Mouse (Mus musculus): ENCODE data around the gene 4933425L06Rik. TPM values are rescaled to one million over a fixed set of nuclear protein-coding genes. Genes with fewer than 3 reads are reported as not detected.
A peak's percentile ranks its signal among the peaks of the same experiment; 100 is the strongest.

4933425L06Rik gene
- not detected in 2 replicates for polyA plus RNA-seq (2015; fragmentation: Nextera tagmentation; extraction: Ambion mirVana)

DNA sequence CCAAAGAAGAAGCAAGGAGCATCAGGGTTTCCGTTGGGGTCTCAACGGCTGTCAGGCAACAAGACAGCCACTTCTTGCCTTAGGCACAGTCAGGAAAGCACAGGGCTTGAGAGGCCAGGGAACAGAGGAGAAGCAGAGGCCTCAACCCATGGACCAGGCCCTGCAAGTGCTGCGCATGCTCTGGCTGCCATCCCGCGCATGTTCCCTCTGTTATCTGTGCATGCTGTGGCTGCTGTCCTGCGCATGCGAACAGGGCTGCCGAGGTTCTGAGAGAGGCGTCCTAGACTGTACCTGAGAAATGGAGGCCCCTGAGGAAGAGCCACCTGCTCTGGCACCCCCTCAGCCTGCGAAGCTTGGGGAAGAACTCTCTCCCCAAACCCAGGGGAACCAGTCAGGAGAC, at the start of gene 4933425L06Rik:
TSS of gene 4933425L06Rik (plus strand) at position 261 of the 400 bp plus-strand sequence.
- 77% methylated on average over 10 of the region's 10 CpGs for WGBS
- H3K27ac ChIP-seq: no peak within 1 kb of the TSS
- no peaks in the 10 kb centered on the region for H3K4me1 ChIP-seq (replicated peaks)
- H3K4me2 ChIP-seq: no peak within 1 kb of the TSS
- no peaks in the 10 kb centered on the region for H3K36me3 ChIP-seq
- no peak within 1 kb of the TSS for H3K9ac ChIP-seq
- H3K9me3 ChIP-seq (replicated peaks): no peaks in the 10 kb centered on the region
- no peak for ATAC-seq (replicated peaks; ENCODE audit: insufficient number of reproducible peaks, insufficient read depth, low FRiP score, low read depth)
- no peaks in the 10 kb centered on the region for H3K27me3 ChIP-seq
- no peak within 1 kb of the TSS for H3K4me3 ChIP-seq

DNA sequence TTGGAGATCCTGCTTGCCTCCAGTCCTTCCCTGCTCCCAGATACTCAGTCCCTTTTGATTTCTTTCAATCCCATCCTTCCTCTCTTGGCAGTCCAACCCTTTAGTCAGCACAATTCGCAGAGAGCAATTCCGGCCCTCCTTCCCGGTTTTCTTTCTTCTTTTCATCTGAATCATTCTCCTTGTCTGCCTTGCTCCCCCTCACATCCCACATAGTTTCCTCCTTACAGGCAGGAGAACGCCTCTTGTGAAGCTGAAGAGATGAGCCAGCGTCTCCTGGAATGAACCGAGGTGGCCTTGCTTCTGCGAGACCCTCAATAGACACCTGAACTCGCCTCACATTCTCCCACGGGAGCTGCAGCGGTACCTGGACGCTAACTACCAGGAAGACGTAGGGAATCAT, 44.1 kb upstream of the 4933425L06Rik start:
- WGBS: 79% methylated on average over 12 of the region's 12 CpGs
- Histone ChIP-seq H3K36me3 (no peaks in the 10 kb centered on the region), H3K4me3 (no peak overlapping the region), H3K9ac (no peak overlapping the region), H3K27me3 (no peaks in the 10 kb centered on the region), H3K9me3 (replicated peaks) (no peaks in the 10 kb centered on the region), H3K4me2 (no peak overlapping the region), H3K4me1 (replicated peaks) (no peaks in the 10 kb centered on the region), H3K27ac (no peak overlapping the region)
- ATAC-seq (replicated peaks; ENCODE audit: insufficient number of reproducible peaks, insufficient read depth, low FRiP score, low read depth): no peak

DNA sequence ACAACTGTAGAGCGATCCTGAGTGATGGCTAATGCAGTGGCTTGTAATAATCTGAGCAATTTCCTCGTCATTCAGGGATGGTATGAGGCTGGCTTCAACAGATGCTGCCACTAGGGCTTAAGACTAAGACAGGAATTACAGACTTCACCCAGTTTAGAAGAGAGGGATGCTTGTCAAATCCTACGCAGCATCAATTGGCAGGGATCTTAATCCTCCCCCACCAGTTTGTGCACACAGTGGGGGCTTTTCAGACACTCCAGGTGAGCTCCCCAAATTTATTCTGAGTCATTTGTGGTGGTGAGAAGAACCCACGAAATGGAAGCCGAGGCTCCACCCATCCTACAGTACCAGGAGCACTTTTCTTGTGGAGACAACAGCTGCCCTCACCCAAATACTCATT, 43.6 kb upstream of the 4933425L06Rik start:
- WGBS: 75% methylated on average over 5 of the region's 5 CpGs
- no peak overlapping the region for H3K4me2 ChIP-seq
- H3K4me3 ChIP-seq: no peak overlapping the region
- H3K9me3 ChIP-seq (replicated peaks): no peaks in the 10 kb centered on the region
- H3K27ac ChIP-seq: no peak overlapping the region
- H3K27me3 ChIP-seq: no peaks in the 10 kb centered on the region
- H3K9ac ChIP-seq: no peak overlapping the region
- H3K36me3 ChIP-seq: no peaks in the 10 kb centered on the region
- no peaks in the 10 kb centered on the region for H3K4me1 ChIP-seq (replicated peaks)
- ATAC-seq (replicated peaks; ENCODE audit: insufficient number of reproducible peaks, insufficient read depth, low FRiP score, low read depth): no peak

DNA sequence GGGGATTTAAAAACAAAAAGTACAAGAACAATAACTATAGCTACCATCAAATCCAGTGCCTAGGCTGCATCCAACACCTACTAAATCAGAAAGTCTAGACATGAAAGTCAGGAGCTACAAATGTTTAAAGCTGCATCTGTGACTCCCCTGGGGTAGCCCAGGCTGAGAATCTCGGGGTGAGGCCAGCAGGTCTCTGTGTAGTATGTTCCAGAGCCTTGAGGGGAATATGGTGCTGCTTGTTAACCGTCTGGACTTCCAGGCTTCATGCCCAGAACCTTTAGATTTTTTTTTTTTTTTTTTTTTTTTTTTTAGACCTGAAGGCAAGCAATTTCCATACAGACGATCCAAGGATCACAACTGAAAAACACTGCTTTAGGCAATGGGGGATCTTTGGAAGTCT, 38.0 kb upstream of the 4933425L06Rik start:
- no peak overlapping the region for H3K27ac ChIP-seq
- no peaks in the 10 kb centered on the region for H3K36me3 ChIP-seq
- no peaks in the 10 kb centered on the region for H3K27me3 ChIP-seq
- 59% methylated on average over 3 of the region's 3 CpGs for WGBS
- no peak overlapping the region for H3K4me3 ChIP-seq
- 0 out of 2 replicates have a peak, but pooled peaks cover 4% of the 10 kb centered on the region for H3K4me1 ChIP-seq (replicated peaks)
- H3K4me2 ChIP-seq: no peak overlapping the region
- ATAC-seq (replicated peaks; ENCODE audit: insufficient number of reproducible peaks, insufficient read depth, low FRiP score, low read depth): no peak
- no peak overlapping the region for H3K9ac ChIP-seq
- no peaks in the 10 kb centered on the region for H3K9me3 ChIP-seq (replicated peaks)

DNA sequence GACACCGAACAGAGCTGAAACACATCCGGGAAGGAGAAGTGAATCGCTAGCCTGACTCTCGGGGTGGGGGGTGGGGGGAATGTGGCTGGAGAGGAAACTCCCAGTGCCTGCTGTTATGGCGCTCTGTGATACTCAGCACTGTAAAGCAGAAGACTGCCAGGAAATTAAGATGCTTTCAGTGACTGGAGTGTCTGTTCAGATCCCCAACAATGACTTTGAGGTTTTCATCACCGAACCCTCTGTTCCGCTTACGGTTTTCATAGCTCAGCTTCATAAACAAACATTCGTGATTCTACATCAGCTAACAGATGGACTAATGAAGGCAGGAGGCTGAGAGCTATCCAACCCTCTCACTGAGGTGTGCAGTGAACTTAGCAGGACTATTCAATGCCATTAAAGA, 34.5 kb upstream of the 4933425L06Rik start:
- Histone ChIP-seq H3K9ac (no peak overlapping the region), H3K4me2 (peak overlapping the region; percentile 37), H3K9me3 (replicated peaks) (no peaks in the 10 kb centered on the region), H3K4me3 (peak overlapping the region; percentile 7; the same call in 1 of the 2 replicates), H3K27me3 (no peaks in the 10 kb centered on the region), H3K27ac (peak overlapping the region; percentile 20; the same call in 1 of the 2 replicates), H3K4me1 (replicated peaks) (0 out of 2 replicates have a peak, but pooled peaks cover 8% of the 10 kb centered on the region), H3K36me3 (no peaks in the 10 kb centered on the region)
- no peak; the same call in 1 of the 2 replicates for ATAC-seq (replicated peaks; ENCODE audit: insufficient number of reproducible peaks, insufficient read depth, low FRiP score, low read depth)
- WGBS: 41% methylated on average over 9 of the region's 9 CpGs

DNA sequence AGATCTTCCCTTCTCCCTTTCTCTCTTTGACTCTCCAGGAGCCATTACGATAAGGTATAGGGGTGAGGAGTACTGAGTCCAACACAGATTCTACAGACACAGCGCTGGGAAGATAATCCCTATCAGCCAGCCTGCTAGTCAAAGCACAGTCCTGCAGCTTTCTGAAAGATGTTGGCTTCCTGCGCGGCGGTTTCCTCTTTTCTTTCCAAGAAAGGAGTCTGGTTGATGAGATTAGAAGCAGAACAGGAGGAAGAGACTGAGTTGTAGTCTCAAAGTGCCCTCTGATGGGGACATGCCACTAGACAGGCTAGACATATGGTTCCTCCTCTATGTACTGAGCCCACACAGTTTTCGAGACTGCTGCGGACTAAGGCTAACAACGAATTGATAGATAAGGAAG, 33.3 kb upstream of the 4933425L06Rik start:
- ATAC-seq (replicated peaks; ENCODE audit: insufficient number of reproducible peaks, insufficient read depth, low FRiP score, low read depth): peak; percentile 74
- no peak overlapping the region for H3K9ac ChIP-seq
- no peaks in the 10 kb centered on the region for H3K36me3 ChIP-seq
- WGBS: 45% methylated on average over 8 of the region's 8 CpGs
- H3K4me3 ChIP-seq: no peak overlapping the region
- no peak overlapping the region for H3K27ac ChIP-seq
- H3K27me3 ChIP-seq: no peaks in the 10 kb centered on the region
- H3K9me3 ChIP-seq (replicated peaks): no peaks in the 10 kb centered on the region
- peaks cover 14% of the 10 kb centered on the region for H3K4me1 ChIP-seq (replicated peaks)
- no peak overlapping the region for H3K4me2 ChIP-seq

DNA sequence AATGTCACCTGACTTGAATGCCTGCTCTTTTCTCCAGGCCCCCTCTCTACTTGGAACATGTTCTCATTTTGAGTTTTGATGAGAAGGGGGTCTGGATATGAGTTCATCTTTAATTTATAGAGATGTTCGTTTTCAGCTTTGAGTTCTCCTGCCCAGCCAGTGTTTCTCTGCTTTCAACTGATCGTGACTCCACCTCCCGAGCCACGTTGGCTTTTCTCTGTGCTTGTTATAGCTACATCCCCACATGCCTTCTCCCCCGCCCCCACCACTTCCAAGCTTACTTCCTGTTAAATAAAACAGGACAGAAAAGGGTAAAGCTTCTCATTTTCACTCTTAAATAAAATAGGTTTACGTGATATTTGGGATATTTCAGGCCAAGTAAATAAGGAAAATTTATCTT, 30.5 kb upstream of the 4933425L06Rik start:
- Histone ChIP-seq H3K4me1 (replicated peaks) (peaks cover 20% of the 10 kb centered on the region), H3K27me3 (no peaks in the 10 kb centered on the region), H3K4me2 (peak overlapping the region; percentile 21), H3K36me3 (no peaks in the 10 kb centered on the region), H3K9ac (no peak overlapping the region), H3K27ac (no peak overlapping the region), H3K9me3 (replicated peaks) (no peaks in the 10 kb centered on the region), H3K4me3 (no peak overlapping the region)
- 29% methylated on average over 6 of the region's 6 CpGs for whole genome bisulfite sequencing
- ATAC-seq (replicated peaks; ENCODE audit: insufficient number of reproducible peaks, insufficient read depth, low FRiP score, low read depth): no peak

DNA sequence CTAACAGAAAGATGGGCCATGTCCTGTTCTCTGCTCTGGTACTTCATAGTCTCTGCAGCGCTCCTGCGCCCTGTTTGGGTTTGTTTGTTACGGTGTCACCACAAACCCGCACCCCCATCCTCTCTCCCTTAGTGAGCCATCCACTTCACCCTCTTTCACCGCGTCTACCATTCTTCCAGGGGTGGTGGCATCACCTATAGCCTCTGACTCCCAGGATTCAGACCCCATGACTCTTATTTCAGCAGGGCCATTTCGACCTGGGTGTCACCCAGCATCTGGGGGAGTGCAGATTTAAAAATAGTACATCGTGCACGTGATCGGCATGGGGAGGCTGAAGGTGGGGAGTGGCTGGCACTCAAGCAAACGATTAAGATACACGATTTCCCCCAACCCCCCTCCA, 28.3 kb upstream of the 4933425L06Rik start:
- Histone ChIP-seq H3K4me1 (replicated peaks) (peaks cover 15% of the 10 kb centered on the region), H3K27me3 (0 out of 2 replicates have a peak, but pooled peaks cover 2% of the 10 kb centered on the region), H3K4me3 (peak overlapping the region; percentile 70), H3K27ac (peak overlapping the region; percentile 69), H3K36me3 (no peaks in the 10 kb centered on the region), H3K9me3 (replicated peaks) (no peaks in the 10 kb centered on the region), H3K4me2 (peak overlapping the region; percentile 90), H3K9ac (peak overlapping the region; percentile 69)
- peak; percentile 58 for ATAC-seq (replicated peaks; ENCODE audit: insufficient number of reproducible peaks, insufficient read depth, low FRiP score, low read depth)
- WGBS: 4% methylated on average over 12 of the region's 12 CpGs

DNA sequence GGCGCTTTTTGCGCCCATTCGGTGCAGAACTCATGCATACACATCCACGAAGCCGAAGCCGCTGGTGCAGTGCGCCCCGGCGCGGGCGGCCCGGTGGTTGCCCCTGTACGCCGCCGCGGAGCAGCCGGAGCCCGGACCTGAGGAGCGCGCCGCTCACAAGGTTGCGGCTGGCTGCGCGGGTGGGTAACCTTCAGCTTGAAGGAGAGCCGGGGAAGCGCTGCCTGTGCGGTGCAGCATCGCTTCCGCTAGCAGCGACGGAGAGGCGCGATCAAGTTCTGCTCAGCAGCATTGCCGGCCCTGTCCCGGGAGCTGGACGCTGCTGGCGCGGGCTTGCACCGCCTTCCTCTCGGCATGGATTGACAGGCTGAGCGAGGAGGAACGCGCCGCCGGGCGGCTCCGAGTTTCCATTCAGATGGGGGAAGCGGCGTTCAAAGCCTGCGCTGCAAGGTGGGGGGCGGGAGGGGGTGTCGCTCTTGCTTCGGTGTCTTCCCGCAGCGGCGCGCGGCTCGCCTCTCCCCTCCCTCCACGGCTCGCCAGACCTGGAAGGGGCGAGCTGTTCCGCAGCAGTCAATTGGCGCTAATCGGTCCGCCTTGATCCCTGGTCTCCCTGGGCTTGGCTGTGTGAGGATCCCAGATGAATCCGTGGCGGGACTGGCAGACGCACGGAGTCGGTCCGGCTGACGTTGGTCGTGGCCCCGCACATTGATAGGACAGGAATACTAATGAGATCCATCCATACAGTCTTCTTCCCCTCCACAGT, 27.6 kb upstream of the 4933425L06Rik start, which contains the start of gene Rgs7bp:
TSS of gene Rgs7bp (minus strand) at position 750 of the 760 bp plus-strand sequence.
- Histone ChIP-seq H3K4me1 (replicated peaks) (peaks cover 15% of the 10 kb centered on the region), H3K9me3 (replicated peaks) (no peaks in the 10 kb centered on the region), H3K4me3 (peak within 1 kb of the TSS; percentile 70), H3K27me3 (0 out of 2 replicates have a peak, but pooled peaks cover 2% of the 10 kb centered on the region), H3K27ac (peak within 1 kb of the TSS; percentile 69), H3K4me2 (peak within 1 kb of the TSS; percentile 90), H3K9ac (peak within 1 kb of the TSS; percentile 69), H3K36me3 (no peaks in the 10 kb centered on the region)
- under 1% methylated on average over 68 of the region's 75 CpGs for WGBS
- ATAC-seq (replicated peaks; ENCODE audit: insufficient number of reproducible peaks, insufficient read depth, low FRiP score, low read depth): peak; percentile 79

DNA sequence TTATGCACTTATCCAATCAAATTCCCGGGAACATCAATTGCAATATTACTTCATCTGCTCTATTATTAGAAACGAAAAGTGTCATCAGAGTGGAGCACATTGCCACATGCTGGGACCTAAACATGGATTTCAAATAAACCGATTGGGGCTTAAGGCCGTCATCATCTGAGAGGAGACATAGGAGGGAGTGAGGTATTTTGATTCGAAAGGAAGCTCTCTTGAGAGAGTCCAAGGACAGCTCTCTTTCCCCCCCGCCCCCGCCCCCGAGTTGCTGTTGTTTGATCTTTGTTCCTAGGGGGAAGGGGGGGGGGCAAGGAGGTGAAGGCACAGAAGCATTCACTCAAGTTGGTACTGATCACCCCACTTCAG, 27.0 kb upstream of the 4933425L06Rik start:
- H3K9me3 ChIP-seq (replicated peaks): no peaks in the 10 kb centered on the region
- peaks cover 15% of the 10 kb centered on the region for H3K4me1 ChIP-seq (replicated peaks)
- H3K4me2 ChIP-seq: peak overlapping the region; percentile 90
- H3K27me3 ChIP-seq: 0 out of 2 replicates have a peak, but pooled peaks cover 2% of the 10 kb centered on the region
- ATAC-seq (replicated peaks; ENCODE audit: insufficient number of reproducible peaks, insufficient read depth, low FRiP score, low read depth): no peak
- WGBS: 0% methylated on average over 8 of the region's 8 CpGs
- H3K4me3 ChIP-seq: peak overlapping the region; percentile 70
- peak overlapping the region; percentile 69 for H3K27ac ChIP-seq
- H3K9ac ChIP-seq: peak overlapping the region; percentile 69
- H3K36me3 ChIP-seq: no peaks in the 10 kb centered on the region

DNA sequence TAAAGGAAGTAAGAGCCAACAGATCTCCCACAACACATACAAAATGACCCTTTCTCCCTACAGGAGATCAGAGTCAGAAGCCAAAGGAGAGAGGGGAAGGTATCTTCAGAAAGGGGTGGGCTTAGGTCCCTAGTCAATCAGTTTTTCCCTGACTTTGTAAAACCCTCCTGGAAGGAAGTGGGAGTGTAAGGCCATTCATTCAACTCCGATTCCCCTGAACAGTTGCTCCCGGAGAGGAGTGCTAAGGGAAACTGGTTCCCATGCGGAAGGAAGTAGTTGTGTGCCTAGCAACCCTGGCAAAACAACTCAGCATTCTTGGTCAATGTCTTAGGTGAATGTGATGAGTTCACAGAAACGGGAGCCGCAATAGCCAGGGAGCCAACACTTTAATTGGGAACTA, 26.5 kb upstream of the 4933425L06Rik start:
- H3K27ac ChIP-seq: peak overlapping the region; percentile 69; the same call in 1 of the 2 replicates
- H3K27me3 ChIP-seq: 0 out of 2 replicates have a peak, but pooled peaks cover 2% of the 10 kb centered on the region
- 17% methylated on average over 5 of the region's 5 CpGs for WGBS
- no peaks in the 10 kb centered on the region for H3K36me3 ChIP-seq
- peak overlapping the region; percentile 70 for H3K4me3 ChIP-seq
- H3K4me1 ChIP-seq (replicated peaks): peaks cover 15% of the 10 kb centered on the region
- no peaks in the 10 kb centered on the region for H3K9me3 ChIP-seq (replicated peaks)
- peak overlapping the region; percentile 90 for H3K4me2 ChIP-seq
- peak overlapping the region; percentile 69; the same call in 1 of the 2 replicates for H3K9ac ChIP-seq
- ATAC-seq (replicated peaks; ENCODE audit: insufficient number of reproducible peaks, insufficient read depth, low FRiP score, low read depth): no peak
